Mouse (Mus musculus) midbrain, postnatal 0 days (tissue): ENCODE measurements around the gene Zfp846. TPM values are rescaled to one million over a fixed set of nuclear protein-coding genes. Genes with fewer than 3 reads are reported as not detected.

Experiments
- ATAC-seq: fragments of 200-750 bp; cut with Nextera tagmentation; 2 replicates; pipeline ENCODE4 v1.8.0; 2017; ENCODE audit warnings: moderate number of reproducible peaks, mild to moderate bottlenecking, moderate TSS enrichment, moderate library complexity; ENCODE audit not compliant: low FRiP score
- DNase-seq: peaks from one replicate; pipeline ENCODE4 v3.0.0-alpha.2; 2015; ENCODE audit warnings: low spot score
- H3K27ac ChIP-seq: fragments of 300-500 bp; sonication (generic); 2 replicates; pipeline ENCODE4 v1.5.1; 2014; ENCODE audit warnings: low read depth, mild to moderate bottlenecking, low read length, mixed read lengths
- H3K27me3 ChIP-seq: fragments of 300-500 bp; sonication (generic); 2 replicates; pipeline ENCODE4 v1.6.1; 2014; ENCODE audit warnings: low read length, control low read depth, mixed read lengths; ENCODE audit not compliant: insufficient read depth
- H3K36me3 ChIP-seq: fragments of 300-500 bp; sonication (generic); 2 replicates; pipeline ENCODE4 v1.6.1; 2014; ENCODE audit warnings: low read length, control low read depth, mixed read lengths; ENCODE audit not compliant: insufficient read depth
- H3K4me1 ChIP-seq: fragments of 300-500 bp; sonication (generic); 2 replicates; pipeline ENCODE4 v1.6.1; 2014; ENCODE audit warnings: mild to moderate bottlenecking, control low read depth, antibody characterized with exemption, low read length, mixed read lengths; ENCODE audit not compliant: insufficient read depth
- H3K4me2 ChIP-seq: fragments of 300-500 bp; sonication (generic); 2 replicates; pipeline ENCODE4 v1.6.1; 2014; ENCODE audit warnings: low read depth, mild to moderate bottlenecking, low read length, mixed read lengths; ENCODE audit not compliant: poor library complexity, severe bottlenecking
- H3K4me3 ChIP-seq: fragments of 300-500 bp; sonication (generic); 2 replicates; pipeline ENCODE4 v1.5.1; 2014; ENCODE audit warnings: low read depth, mild to moderate bottlenecking, low read length, moderate library complexity
- H3K9ac ChIP-seq: fragments of 300-500 bp; sonication (generic); replicated peaks from 2 replicates; pipeline ENCODE4 v1.6.1; 2014; ENCODE audit warnings: mild to moderate bottlenecking, low read length, moderate library complexity, mixed read lengths; ENCODE audit not compliant: poor library complexity, severe bottlenecking
- H3K9me3 ChIP-seq: fragments of 300-500 bp; sonication (generic); 2 replicates; pipeline ENCODE4 v1.6.1; 2016; ENCODE audit warnings: low read length, control low read depth
- CTCF ChIP-seq: IDR thresholded peaks from 2 replicates; pipeline ENCODE4 v1.5.1; 2016; ENCODE audit warnings: antibody characterized with exemption, mild to moderate bottlenecking
- WGBS: fragments of 180-500 bp; shearing (Covaris S2); extraction: QIAGEN DNeasy Blood & Tissue Kit; methylation state at CpG from one replicate; pipeline ENCODE4 v1.1.7; 2014; 5-methylcytosine and 5-hydroxymethylcytosine counted together
- polyA plus RNA-seq: library from polyadenylated mRNA; unstranded; fragments of >200 nt; fragmentation: Nextera tagmentation; extraction: Ambion mirVana; gene quantifications from 2 replicates; pipeline ENCODE4 v1.2.1, GENCODE M21; 2015
- total RNA-seq: library from RNA; depleted of rRNA; stranded (reverse); fragments of >200 nt; gene quantifications from 2 replicates; pipeline ENCODE4 v1.2.3, GENCODE M21; 2014

The Zfp846 gene
- total and polyA plus RNA-seq, 2 experiments from 2014 or later = 21.3 to 47.5 TPM

DNA sequence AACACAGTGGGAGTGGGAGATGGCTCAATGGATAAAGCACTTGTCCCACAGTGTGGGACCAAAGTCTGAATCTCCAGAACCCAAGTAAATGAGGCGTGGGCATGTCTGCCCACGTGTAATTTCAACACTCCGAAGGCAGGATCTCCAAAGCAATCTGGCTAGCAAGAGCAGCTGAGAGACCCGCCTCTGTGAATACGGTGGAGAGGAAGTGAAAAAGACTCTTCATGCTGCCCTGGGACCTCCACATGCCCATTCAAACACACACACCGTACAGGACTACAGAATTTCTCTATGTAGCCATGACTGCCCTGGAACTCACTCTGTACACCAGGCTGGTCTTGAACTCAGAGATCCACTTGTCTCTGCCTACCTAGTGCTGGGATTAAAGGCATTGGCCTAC, 20.2 kb downstream of the Zfp846 start:
- no peaks in the 10 kb centered on the region for H3K9me3 ChIP-seq
- H3K4me2 ChIP-seq = no peak overlapping the region
- no peak overlapping the region for H3K9ac ChIP-seq
- no peaks in the 10 kb centered on the region for H3K27me3 ChIP-seq
- no peaks in the 10 kb centered on the region for H3K4me1 ChIP-seq
- TF ChIP-seq CTCF = no peak
- H3K36me3 ChIP-seq = peaks cover 16% of the 10 kb centered on the region
- no peak overlapping the region for H3K4me3 ChIP-seq
- no peak overlapping the region for H3K27ac ChIP-seq
- 81% methylated on average over 6 of the region's 6 CpGs for WGBS
- ATAC-seq (no peak), DNase-seq (no peak)

DNA sequence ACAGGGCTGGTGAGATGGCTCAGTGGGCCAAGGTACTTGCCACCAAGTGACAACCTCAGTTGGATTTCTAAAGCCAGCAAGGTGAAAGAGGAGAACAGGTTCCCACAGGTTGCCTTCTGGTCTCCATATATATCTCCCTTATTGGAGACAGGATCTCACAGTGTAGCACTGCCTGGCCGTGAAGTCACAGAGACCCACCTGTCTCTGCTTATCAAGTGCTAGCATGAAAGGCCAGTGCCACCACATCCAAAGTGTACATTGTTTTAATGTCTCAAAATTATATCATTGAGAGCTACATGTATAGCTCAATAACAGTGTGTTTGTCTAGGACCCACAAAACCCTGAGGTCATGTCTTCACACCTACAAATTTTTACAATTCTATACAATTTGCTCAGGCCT, 25.2 kb downstream of the Zfp846 start:
- no peak for TF ChIP-seq CTCF
- 90% methylated on average over 1 of the region's 1 CpGs for WGBS
- H3K4me3 ChIP-seq = no peak overlapping the region
- H3K9me3 ChIP-seq = no peaks in the 10 kb centered on the region
- H3K27me3 ChIP-seq = no peaks in the 10 kb centered on the region
- DNase-seq (no peak), ATAC-seq (no peak)
- H3K4me1 ChIP-seq = no peaks in the 10 kb centered on the region
- H3K27ac ChIP-seq = no peak overlapping the region
- no peak overlapping the region for H3K9ac ChIP-seq
- peaks cover 7% of the 10 kb centered on the region for H3K36me3 ChIP-seq
- H3K4me2 ChIP-seq = peak overlapping the region; percentile 66; the same call in 1 of the 2 replicates

DNA sequence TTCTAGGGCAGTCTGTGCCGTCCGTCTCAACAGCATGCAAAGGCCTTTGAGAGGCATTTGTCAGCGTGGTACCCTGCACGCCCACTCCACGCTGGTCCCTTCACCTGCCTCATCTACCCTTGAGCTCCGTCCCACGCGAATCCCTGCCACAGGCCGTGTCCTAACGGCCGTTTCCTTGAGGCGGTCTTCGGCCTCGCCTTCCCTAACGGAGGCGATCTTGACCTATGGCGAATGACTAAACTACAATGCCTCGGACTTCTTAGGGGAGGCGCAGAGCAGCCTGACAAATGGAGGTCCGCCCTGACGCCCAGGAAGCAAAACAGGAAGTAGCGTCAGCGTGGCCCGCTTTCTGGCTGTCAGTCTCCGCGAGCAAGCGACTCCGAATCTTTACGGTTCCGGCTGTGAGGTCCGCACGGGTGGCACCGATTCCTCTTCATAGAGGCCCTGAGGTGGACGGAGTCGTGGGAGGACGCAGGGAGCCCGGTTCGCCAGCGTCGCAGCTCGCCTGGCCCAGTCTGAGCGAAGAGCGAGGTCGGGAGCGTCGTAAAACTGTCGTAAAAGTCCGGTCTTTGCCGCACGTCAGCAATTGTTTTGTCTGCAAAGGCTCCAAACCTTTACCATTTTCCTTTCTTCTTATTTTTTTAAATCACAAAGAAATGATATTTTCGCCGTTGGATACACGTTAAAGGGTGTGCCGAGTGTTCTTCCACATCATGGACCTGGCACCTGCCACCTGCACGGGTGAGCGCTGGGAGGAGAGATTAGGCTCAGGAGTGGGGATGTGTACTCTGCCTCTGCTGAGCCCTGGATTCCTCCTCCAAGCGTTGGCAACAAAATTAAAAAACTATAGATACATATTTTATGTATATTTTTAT, 26.2 kb downstream of the Zfp846 start:
- peak overlapping the region; percentile 66 for H3K4me2 ChIP-seq
- peak overlapping the region; percentile 97 for H3K27ac ChIP-seq
- peak overlapping the region; percentile 78 for H3K9ac ChIP-seq
- H3K4me1 ChIP-seq = no peaks in the 10 kb centered on the region
- H3K36me3 ChIP-seq = peaks cover 4% of the 10 kb centered on the region
- no peak for TF ChIP-seq CTCF
- peak; percentile 97 for DNase-seq
- peak overlapping the region; percentile 47 for H3K4me3 ChIP-seq
- H3K9me3 ChIP-seq = no peaks in the 10 kb centered on the region
- peak; percentile 89 for ATAC-seq
- WGBS = under 1% methylated on average over 57 of the region's 57 CpGs
- no peaks in the 10 kb centered on the region for H3K27me3 ChIP-seq

GRCm38 (mm10) chr9:20609831-20610464, 28.9 kb downstream of the Zfp846 start:
- H3K4me1 ChIP-seq = no peaks in the 10 kb centered on the region
- no peak overlapping the region for H3K4me2 ChIP-seq
- TF ChIP-seq CTCF = peak; percentile 22; the same call in 1 of the 2 replicates
- H3K27me3 ChIP-seq = no peaks in the 10 kb centered on the region
- no peak overlapping the region for H3K9ac ChIP-seq
- H3K4me3 ChIP-seq = no peak overlapping the region
- H3K27ac ChIP-seq = no peak overlapping the region
- H3K9me3 ChIP-seq = no peaks in the 10 kb centered on the region
- no peak for ATAC-seq
- H3K36me3 ChIP-seq = no peaks in the 10 kb centered on the region; the same call in 1 of the 2 replicates
- no peak for DNase-seq
- 89% methylated on average over 5 of the region's 5 CpGs for WGBS

DNA sequence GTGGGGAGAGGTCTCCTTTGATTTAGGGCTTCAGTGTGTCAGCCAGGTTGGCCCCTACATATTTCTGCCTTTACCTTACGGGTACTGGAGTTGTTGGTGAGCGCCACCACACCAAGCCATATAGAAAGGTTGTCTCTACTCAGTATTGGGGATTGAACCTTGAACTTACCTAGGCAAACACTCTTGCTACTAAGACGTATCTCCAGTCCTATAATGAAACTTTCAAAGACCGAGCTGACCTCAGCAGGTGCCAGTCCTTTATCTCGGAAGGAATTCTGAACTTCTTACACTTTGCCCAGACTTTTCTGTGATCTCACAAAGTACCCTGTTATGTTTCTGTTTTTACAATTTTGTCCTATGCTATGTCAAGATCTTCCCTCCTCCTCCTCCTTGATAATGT, 30.9 kb downstream of the Zfp846 start:
- H3K4me2 ChIP-seq = no peak overlapping the region
- no peak overlapping the region for H3K27ac ChIP-seq
- H3K9me3 ChIP-seq = no peaks in the 10 kb centered on the region
- TF ChIP-seq CTCF = no peak
- DNase-seq (no peak), ATAC-seq (no peak)
- H3K27me3 ChIP-seq = no peaks in the 10 kb centered on the region
- no peaks in the 10 kb centered on the region; the same call in 1 of the 2 replicates for H3K36me3 ChIP-seq
- no peak overlapping the region for H3K9ac ChIP-seq
- no peak overlapping the region for H3K4me3 ChIP-seq
- 82% methylated on average over 5 of the region's 5 CpGs for WGBS
- no peaks in the 10 kb centered on the region for H3K4me1 ChIP-seq

DNA sequence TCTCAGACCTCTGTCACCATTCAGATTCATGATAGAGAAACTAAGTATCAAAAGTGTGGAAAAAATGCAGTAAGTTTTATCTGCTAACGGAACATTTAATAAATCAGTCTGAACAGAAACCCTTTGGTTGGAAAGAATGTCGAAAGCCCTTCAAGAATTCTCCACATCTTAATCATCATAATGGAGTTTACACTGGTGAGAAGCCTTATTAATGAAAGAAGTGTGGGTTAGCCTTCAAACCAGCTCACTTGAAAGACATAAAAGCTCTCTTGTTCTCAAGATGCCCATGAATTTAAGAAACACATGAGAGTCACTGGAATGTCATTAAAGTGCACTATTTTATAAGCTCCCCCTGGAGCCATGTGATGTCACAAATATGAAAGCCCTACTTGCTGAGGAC, 35.6 kb downstream of the Zfp846 start:
- Histone ChIP-seq H3K27ac (no peak overlapping the region), H3K4me1 (no peaks in the 10 kb centered on the region), H3K9me3 (no peaks in the 10 kb centered on the region), H3K4me3 (no peak overlapping the region), H3K36me3 (peaks cover 9% of the 10 kb centered on the region; the same call in 1 of the 2 replicates), H3K4me2 (no peak overlapping the region), H3K9ac (no peak overlapping the region), H3K27me3 (no peaks in the 10 kb centered on the region)
- ATAC-seq (no peak), DNase-seq (no peak)
- WGBS = 98% methylated on average over 2 of the region's 2 CpGs
- TF ChIP-seq CTCF = no peak
